Mouse (Mus musculus) effector memory CD4-positive, alpha-beta T cell, adult 7 months (primary cell): Measurements from ENCODE around the gene Gm14305. TPM values are rescaled to one million over a fixed set of nuclear protein-coding genes. Genes with fewer than 3 reads are reported as not detected.

Experiments
- polyA plus RNA-seq: library from polyadenylated mRNA; unstranded; fragments of 100-300 nt; shearing (Covaris generic); gene quantifications from one replicate; pipeline ENCODE4 v1.2.1, GENCODE M21; 2017

The Gm14305 gene
- polyA plus RNA-seq = 6.1 TPM

DNA sequence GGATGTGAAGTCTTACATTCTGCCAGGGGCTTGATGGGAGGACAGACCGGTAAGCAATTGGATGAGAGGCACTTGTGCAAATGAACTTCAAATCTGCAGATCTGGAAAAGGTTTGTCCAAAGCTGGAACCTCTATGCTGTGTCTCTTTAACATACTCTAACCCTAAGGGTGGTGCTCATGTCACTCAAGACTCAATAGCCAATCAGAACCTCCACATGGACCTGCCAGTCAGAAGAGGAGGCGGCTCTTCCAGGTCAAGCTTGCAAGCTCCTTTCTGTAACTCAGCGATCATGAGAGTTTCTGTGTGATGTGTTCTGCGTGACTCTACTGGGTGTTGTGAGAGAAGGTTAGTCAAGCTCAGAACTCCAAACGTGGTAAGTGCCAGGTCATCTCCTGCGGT lies at the start of gene Gm14305:
Gene Gm14305 (plus strand): TSS at position 278 of the 400 bp plus-strand sequence.

GRCm38 (mm10) chr2:176670222-176670621 lies 37.9 kb upstream of the Gm14305 start, which contains the start of gene Zfp973:
Zfp973 (plus strand) TSS chr2:176670522.

Other genes with a start within 250 kb of the Gm14305 start
- gene Gm14434, start 221.5 kb upstream of the Gm14305 start, polyA plus RNA-seq = 3.0 TPM
- gene Zfp967, start 187.3 kb upstream of the Gm14305 start, polyA plus RNA-seq = not detected
- gene Gm14308, start 72.0 kb upstream of the Gm14305 start, polyA plus RNA-seq = not detected
- 3.0 TPM for gene Zfp973, start 37.8 kb upstream of the Gm14305 start, polyA plus RNA-seq
- gene Gm14295, start 90.3 kb downstream of the Gm14305 start, polyA plus RNA-seq = 5.9 TPM
- not detected for gene Gm14408, start 122.8 kb downstream of the Gm14305 start, polyA plus RNA-seq
- 1.2 TPM for gene Gm14296, start 219.5 kb downstream of the Gm14305 start, polyA plus RNA-seq